Mouse (Mus musculus) embryonic fibroblast, embryonic 13.5 days (primary cell): ENCODE data around the gene Gfra1. TPM values are rescaled to one million over a fixed set of nuclear protein-coding genes. Genes with fewer than 3 reads are reported as not detected.

Source experiments
- H3K27ac ChIP-seq: 2 replicates; pipeline ENCODE4 v1.5.1; 2012; ENCODE audit warnings: low read length, control low read depth, inconsistent platforms; ENCODE audit not compliant: insufficient read depth
- H3K4me1 ChIP-seq: 2 replicates; pipeline ENCODE4 v1.6.1; 2011; ENCODE audit warnings: low read length; ENCODE audit not compliant: control insufficient read depth, insufficient read depth
- H3K4me3 ChIP-seq: 2 replicates; pipeline ENCODE4 v1.5.1; 2011; ENCODE audit warnings: mild to moderate bottlenecking, control low read depth, low read length; ENCODE audit not compliant: insufficient read depth
- CTCF ChIP-seq: IDR thresholded peaks from 2 replicates; pipeline ENCODE4 v1.5.1; 2011; ENCODE audit warnings: mild to moderate bottlenecking, control low read depth, low read length, moderate library complexity, borderline replicate concordance; ENCODE audit not compliant: insufficient read depth
- POLR2A ChIP-seq: IDR thresholded peaks from 2 replicates; pipeline ENCODE4 v1.6.1; 2011; ENCODE audit warnings: low read depth, mild to moderate bottlenecking, control low read depth, low read length, moderate library complexity
- polyA plus RNA-seq: library from polyadenylated mRNA; stranded (reverse); fragments of >200 nt; gene quantifications from 2 replicates; pipeline ENCODE4 v1.2.4, GENCODE M21; 2011; ENCODE audit warnings: low read depth; ENCODE audit not compliant: missing spikeins, insufficient read length

The Gfra1 gene
- polyA plus RNA-seq, 1 experiment = 26.6 TPM

- no peak overlapping the region for H3K27ac ChIP-seq
- no peaks in the 10 kb centered on the region for H3K4me1 ChIP-seq
- H3K4me3 ChIP-seq = no peak overlapping the region
- no peak for TF ChIP-seq POLR2A
- TF ChIP-seq CTCF = no peak
Measured at GRCm38 (mm10) chr19:58202627-58203026, 253.1 kb downstream of the Gfra1 start.

- peaks cover 5% of the 10 kb centered on the region; the same call in 1 of the 2 replicates for H3K4me1 ChIP-seq
- no peak overlapping the region for H3K27ac ChIP-seq
- H3K4me3 ChIP-seq = no peak overlapping the region
- TF ChIP-seq POLR2A (no peak), CTCF (no peak)
Measured at GRCm38 (mm10) chr19:58199679-58200078, 256.0 kb downstream of the Gfra1 start.

- Histone ChIP-seq H3K4me1 (peaks cover 12% of the 10 kb centered on the region), H3K27ac (no peak overlapping the region; the same call in 1 of the 2 replicates), H3K4me3 (no peak overlapping the region)
- TF ChIP-seq POLR2A = no peak
- no peak for TF ChIP-seq CTCF
Measured at GRCm38 (mm10) chr19:58193733-58194456, 261.8 kb downstream of the Gfra1 start.

GRCm38 (mm10) chr19:58190947-58191346, 264.8 kb downstream of the Gfra1 start:
- no peak overlapping the region for H3K27ac ChIP-seq
- TF ChIP-seq POLR2A (no peak), CTCF (no peak)
- H3K4me1 ChIP-seq = peaks cover 12% of the 10 kb centered on the region
- no peak overlapping the region for H3K4me3 ChIP-seq

- Histone ChIP-seq H3K27ac (no peak overlapping the region), H3K4me1 (no peaks in the 10 kb centered on the region), H3K4me3 (no peak overlapping the region)
- TF ChIP-seq POLR2A (no peak), CTCF (no peak)
Measured at GRCm38 (mm10) chr19:58186558-58186957, 269.2 kb downstream of the Gfra1 start.

Other genes starting within 250 kb of the Gfra1 start
- gene Ccdc172, start 56.1 kb upstream of the Gfra1 start, polyA plus RNA-seq = not detected in 2 replicates
- gene Pnlip, start 196.6 kb upstream of the Gfra1 start, polyA plus RNA-seq = not detected in 2 replicates